Mouse (Mus musculus) heart, embryonic 12.5 days (tissue): ENCODE measurements around the gene Zfp978. TPM values are rescaled to one million over a fixed set of nuclear protein-coding genes. Genes with fewer than 3 reads are reported as not detected.

Experiments
- ATAC-seq: fragments of 200-750 bp; cut with Nextera tagmentation; 2 replicates; pipeline ENCODE4 v1.8.0; 2017; ENCODE audit warnings: moderate TSS enrichment, moderate library complexity; ENCODE audit not compliant: insufficient number of reproducible peaks, low FRiP score
- H3K27ac ChIP-seq: fragments of 300-500 bp; sonication (generic); 2 replicates; pipeline ENCODE4 v1.5.1; 2016; ENCODE audit warnings: mild to moderate bottlenecking, moderate library complexity; ENCODE audit not compliant: poor library complexity, severe bottlenecking
- H3K27me3 ChIP-seq: fragments of 300-500 bp; sonication (generic); replicated peaks from 2 replicates; pipeline ENCODE4 v1.6.1; 2016; ENCODE audit warnings: mild to moderate bottlenecking, moderate library complexity
- H3K36me3 ChIP-seq: fragments of 300-500 bp; sonication (generic); 2 replicates; pipeline ENCODE4 v1.6.1; 2016; ENCODE audit warnings: mild to moderate bottlenecking, moderate library complexity
- H3K4me1 ChIP-seq: fragments of 300-500 bp; sonication (generic); replicated peaks from 2 replicates; pipeline ENCODE4 v1.6.1; 2016; ENCODE audit warnings: mild to moderate bottlenecking
- H3K4me2 ChIP-seq: fragments of 300-500 bp; sonication (generic); 2 replicates; pipeline ENCODE4 v1.6.1; 2016; ENCODE audit warnings: mild to moderate bottlenecking, moderate library complexity
- H3K4me3 ChIP-seq: fragments of 300-500 bp; sonication (generic); 2 replicates; pipeline ENCODE4 v1.5.1; 2016; ENCODE audit warnings: mild to moderate bottlenecking
- H3K9ac ChIP-seq: fragments of 300-500 bp; sonication (generic); 2 replicates; pipeline ENCODE4 v1.6.1; 2016; ENCODE audit warnings: mild to moderate bottlenecking, moderate library complexity
- H3K9me3 ChIP-seq: fragments of 300-500 bp; sonication (generic); replicated peaks from 2 replicates; pipeline ENCODE4 v1.6.1; 2016; ENCODE audit warnings: mild to moderate bottlenecking, moderate library complexity
- WGBS: fragments of 180-500 bp; shearing (Covaris S2); methylation state at CpG from one replicate; pipeline ENCODE4 v1.1.7; 2016; 5-methylcytosine and 5-hydroxymethylcytosine counted together
- polyA plus RNA-seq: library from polyadenylated mRNA; unstranded; fragments of >200 nt; fragmentation: Nextera tagmentation; extraction: Ambion mirVana; gene quantifications from 2 replicates; pipeline ENCODE4 v1.2.1, GENCODE M21; 2016

The Zfp978 gene
- polyA plus RNA-seq, 1 experiment from 2014 or later: 0.49 TPM

DNA sequence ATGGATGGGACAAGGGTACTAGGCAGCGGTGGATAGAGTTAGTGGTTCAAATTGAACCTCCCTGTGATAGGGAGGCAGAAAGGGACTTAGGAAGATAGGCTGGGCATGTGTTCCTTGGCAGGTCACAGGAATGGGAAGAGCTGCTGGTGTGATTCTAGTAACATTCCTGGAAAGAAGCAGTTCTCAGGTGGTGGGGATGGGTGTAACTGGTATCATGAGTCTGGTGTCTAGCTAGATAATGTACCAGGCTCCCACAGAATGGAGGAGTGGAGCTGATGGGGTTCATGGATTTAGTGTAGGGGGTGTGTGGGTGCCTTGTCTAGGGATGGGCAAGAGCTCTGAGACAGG lies 71.3 kb downstream of the Zfp978 start:
- no peak overlapping the region for H3K27ac ChIP-seq
- no peaks in the 10 kb centered on the region for H3K4me1 ChIP-seq
- no peak overlapping the region for H3K4me3 ChIP-seq
- H3K36me3 ChIP-seq: no peaks in the 10 kb centered on the region
- no peak overlapping the region for H3K4me2 ChIP-seq
- H3K9ac ChIP-seq: no peak overlapping the region
- H3K9me3 ChIP-seq: peaks cover 32% of the 10 kb centered on the region
- H3K27me3 ChIP-seq: no peaks in the 10 kb centered on the region
- peak; percentile 12; the same call in 1 of the 2 replicates for ATAC-seq
- 83% methylated on average over 1 of the region's 1 CpGs for WGBS

DNA sequence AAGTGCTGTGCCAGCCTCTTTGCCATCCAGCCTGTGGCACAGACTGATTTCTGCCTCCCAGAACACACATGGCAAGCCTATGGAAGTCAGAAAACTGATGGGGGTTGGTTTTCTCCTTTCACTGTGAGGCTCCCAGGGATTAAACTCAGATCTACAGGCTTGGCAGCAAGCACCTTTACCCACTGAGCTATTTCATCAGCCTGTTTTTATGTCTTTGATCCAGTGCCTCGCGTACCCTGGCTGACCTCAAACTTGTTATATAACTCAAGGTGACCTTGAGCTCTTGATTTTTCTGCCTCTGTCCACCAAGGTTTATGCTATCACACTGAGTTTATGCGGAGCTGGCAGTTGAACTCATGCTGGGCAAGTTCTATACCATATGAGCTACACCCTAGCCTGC lies 71.9 kb downstream of the Zfp978 start:
- peak; percentile 16; the same call in 1 of the 2 replicates for ATAC-seq
- H3K9me3 ChIP-seq: peaks cover 32% of the 10 kb centered on the region
- H3K9ac ChIP-seq: no peak overlapping the region
- H3K4me1 ChIP-seq: no peaks in the 10 kb centered on the region
- no peaks in the 10 kb centered on the region for H3K27me3 ChIP-seq
- H3K36me3 ChIP-seq: no peaks in the 10 kb centered on the region
- H3K4me3 ChIP-seq: no peak overlapping the region
- WGBS: 35% methylated on average over 3 of the region's 3 CpGs
- no peak overlapping the region for H3K4me2 ChIP-seq
- H3K27ac ChIP-seq: no peak overlapping the region

DNA sequence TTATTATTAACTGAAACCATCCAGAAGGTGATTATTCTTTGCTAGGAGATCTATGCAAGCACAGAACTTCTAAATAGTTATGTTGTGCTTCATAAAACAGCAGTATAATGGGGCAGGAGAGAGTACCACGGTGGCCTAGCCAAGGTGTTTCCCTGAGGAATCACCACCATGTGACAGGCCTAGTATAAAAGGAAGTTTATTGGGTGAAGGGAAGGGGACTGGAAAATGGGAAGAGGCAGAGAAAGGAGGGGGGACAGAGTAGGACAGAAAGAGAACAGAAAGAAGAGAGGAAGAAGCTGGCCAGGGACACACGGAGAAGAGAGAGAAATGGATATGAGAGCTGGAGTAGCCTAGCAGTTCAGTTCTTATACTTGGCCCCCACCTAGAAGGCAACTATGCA lies 72.8 kb downstream of the Zfp978 start:
- Histone ChIP-seq H3K4me3 (no peak overlapping the region), H3K27ac (no peak overlapping the region), H3K4me1 (no peaks in the 10 kb centered on the region), H3K36me3 (no peaks in the 10 kb centered on the region), H3K9me3 (peaks cover 31% of the 10 kb centered on the region), H3K4me2 (no peak overlapping the region), H3K27me3 (no peaks in the 10 kb centered on the region), H3K9ac (no peak overlapping the region)
- 36% methylated on average over 2 of the region's 2 CpGs for WGBS
- ATAC-seq: peak; percentile 24

Other genes starting within 250 kb of the Zfp978 start
- 6.9 and 7.8 TPM in 2 replicates for gene Zfp991, start 229.3 kb upstream of the Zfp978 start, polyA plus RNA-seq
- gene Zfp988, start 55.6 kb upstream of the Zfp978 start, polyA plus RNA-seq: not detected in 2 replicates
- 10.0 and 11.7 TPM in 2 replicates for gene Zfp982, start 131.1 kb downstream of the Zfp978 start, polyA plus RNA-seq
- 0.36 and 0.50 TPM in 2 replicates for gene Gm16503, start 178.9 kb downstream of the Zfp978 start, polyA plus RNA-seq
- gene Zfp985, start 192.0 kb downstream of the Zfp978 start, polyA plus RNA-seq: 0.22 TPM in 1 of 2 replicates, not detected in the other